Mouse (Mus musculus) heart, postnatal 10 days (tissue): ENCODE results near the gene Slc38a3. TPM values are rescaled to one million over a fixed set of nuclear protein-coding genes. Genes with fewer than 3 reads are reported as not detected.

Experiments used
- DNase-seq, 2 experiments: peaks; one replicate each; pipeline ENCODE4 v3.0.0; 2021
- intact Hi-C: fragments of 180-260 bp; cut with DNase I; formaldehyde crosslinking; loops from one replicate; pipeline ENCODE4 v1.15.1; 2025
- total RNA-seq, 2 experiments: library from RNA; stranded (reverse); gene quantifications; 2 replicates each; pipeline ENCODE4 v1.2.3; 2021

The Slc38a3 gene
- total RNA-seq: 10 to 100 TPM; 20.5 to 22.6 TPM

- intact Hi-C loops: no loop called here
- no peak for DNase-seq
Observed at GRCm38 (mm10) chr9:107669480-107669945, at the start of gene Slc38a3. TSS of gene Slc38a3 (minus strand) at chr9:107669530.

- intact Hi-C loops: no loop called here
- DNase-seq: no peak
Observed at GRCm38 (mm10) chr9:107716951-107717350, 47.6 kb upstream of the Slc38a3 start.

- no peak for DNase-seq
- intact Hi-C loops: no loop called here
Observed at GRCm38 (mm10) chr9:107715632-107716031, 46.3 kb upstream of the Slc38a3 start.

GRCm38 (mm10) chr9:107714221-107714952 lies 45.1 kb upstream of the Slc38a3 start:
- peak; percentile 52 to 58 for DNase-seq
- intact Hi-C loops: no loop called here

- DNase-seq: peak; percentile 83 to 84
- intact Hi-C loops: loop anchor here (2.0 kb wide), 1 partner anchor 29 kb away; no protein-coding TSS in a partner anchor
Observed at GRCm38 (mm10) chr9:107709697-107710483, 40.6 kb upstream of the Slc38a3 start, which contains the start of gene Sema3f. TSS of gene Sema3f (minus strand) at chr9:107710475.

- intact Hi-C loops: loop anchor here (2.0 kb wide), 1 partner anchor 30 kb away; no protein-coding TSS in a partner anchor
- no peak for DNase-seq
Observed at GRCm38 (mm10) chr9:107709096-107709696, 39.9 kb upstream of the Slc38a3 start.

- intact Hi-C loops: loop anchor here (2.0 kb wide), 1 partner anchor 30 kb away; no protein-coding TSS in a partner anchor
- DNase-seq: no peak
Observed at GRCm38 (mm10) chr9:107708439-107709095, 39.2 kb upstream of the Slc38a3 start.

GRCm38 (mm10) chr9:107707701-107708438 lies 38.5 kb upstream of the Slc38a3 start:
- intact Hi-C loops: loop anchor here (2.0 kb wide), 2 partner anchors 21 to 31 kb away; no protein-coding TSS in a partner anchor
- DNase-seq: no peak

GRCm38 (mm10) chr9:107706781-107707211 lies 37.5 kb upstream of the Slc38a3 start:
- no peak for DNase-seq
- intact Hi-C loops: loop anchor here (2.0 kb wide), 1 partner anchor 20 kb away; no protein-coding TSS in a partner anchor

GRCm38 (mm10) chr9:107703337-107704122 lies 34.2 kb upstream of the Slc38a3 start:
- peak in 1 of 2 experiments; percentile 50 for DNase-seq
- intact Hi-C loops: no loop called here

- no peak for DNase-seq
- intact Hi-C loops: no loop called here
Observed at GRCm38 (mm10) chr9:107702606-107703185, 33.4 kb upstream of the Slc38a3 start.

GRCm38 (mm10) chr9:107701594-107701993 lies 32.3 kb upstream of the Slc38a3 start:
- intact Hi-C loops: no loop called here
- peak; percentile 87 for DNase-seq

GRCm38 (mm10) chr9:107700114-107700571 lies 30.8 kb upstream of the Slc38a3 start:
- intact Hi-C loops: no loop called here
- DNase-seq: peak; percentile 45 to 57

GRCm38 (mm10) chr9:107699376-107699980 lies 30.1 kb upstream of the Slc38a3 start:
- intact Hi-C loops: no loop called here
- no peak for DNase-seq

- intact Hi-C loops: no loop called here
Observed at GRCm38 (mm10) chr9:107698611-107699190, 29.4 kb upstream of the Slc38a3 start.

GRCm38 (mm10) chr9:107697811-107698521 lies 28.6 kb upstream of the Slc38a3 start:
- intact Hi-C loops: no loop called here

More at GRCm38 (mm10) chr9:107698611-107699190, 29.4 kb upstream of the Slc38a3 start:
- no peak for DNase-seq

More at GRCm38 (mm10) chr9:107697811-107698521, 28.6 kb upstream of the Slc38a3 start:
- DNase-seq: no peak
